Mouse (Mus musculus) C2C12 (cell line): Measurements from ENCODE around the gene Cox8a. TPM values are rescaled to one million over a fixed set of nuclear protein-coding genes. Genes with fewer than 3 reads are reported as not detected.

Source experiments
- H3K27me3 ChIP-seq: one replicate; pipeline ENCODE4 v1.6.1; 2011; ENCODE audit not compliant: control insufficient read depth, insufficient read depth, insufficient read length
- H3K36me3 ChIP-seq: one replicate; pipeline ENCODE4 v1.6.1; 2011; ENCODE audit not compliant: control insufficient read depth, insufficient read depth
- H3K4me3 ChIP-seq: one replicate; pipeline ENCODE4 v1.5.1; 2011; ENCODE audit warnings: mild to moderate bottlenecking, control low read depth; ENCODE audit not compliant: poor library complexity, insufficient read depth, severe bottlenecking
- H3K79me2 ChIP-seq: one replicate; pipeline ENCODE4 v1.6.1; 2011; ENCODE audit not compliant: control insufficient read depth, insufficient read depth
- H3K79me3 ChIP-seq: one replicate; pipeline ENCODE4 v1.6.1; 2011; ENCODE audit warnings: low read depth, control low read depth
- H3ac ChIP-seq: one replicate; pipeline ENCODE3; 2011; ENCODE audit warnings: low read depth; ENCODE audit not compliant: control insufficient read depth, insufficient read length
- CEBPB ChIP-seq: IDR thresholded peaks from one replicate; pipeline ENCODE4 v1.6.1; 2011; ENCODE audit warnings: low read depth, mild to moderate bottlenecking, control low read depth, moderate library complexity
- CTCF ChIP-seq: IDR thresholded peaks from one replicate; pipeline ENCODE4 v1.5.1; 2011; ENCODE audit not compliant: control insufficient read depth, insufficient read depth, insufficient read length
- FOSL1 ChIP-seq: IDR thresholded peaks from one replicate; pipeline ENCODE4 v1.8.0; 2011; ENCODE audit warnings: mild to moderate bottlenecking, low read length; ENCODE audit not compliant: poor library complexity, insufficient read depth, severe bottlenecking
- MAX ChIP-seq: IDR thresholded peaks from one replicate; pipeline ENCODE4 v1.6.1; 2011; ENCODE audit warnings: mild to moderate bottlenecking, control low read depth
- MYOD1 ChIP-seq: IDR thresholded peaks from one replicate; pipeline ENCODE4 v1.6.1; 2011; ENCODE audit warnings: low read depth; ENCODE audit not compliant: control insufficient read depth, insufficient read length
- MYOG ChIP-seq: IDR thresholded peaks from one replicate; pipeline ENCODE4 v1.6.1; 2011; ENCODE audit not compliant: control insufficient read depth, insufficient read length; ENCODE audit errors: extremely low read depth
- USF1 ChIP-seq: IDR thresholded peaks from one replicate; pipeline ENCODE4 v1.6.1; 2011; ENCODE audit warnings: low read depth, mild to moderate bottlenecking, control low read depth, moderate library complexity
- polyA plus RNA-seq: library from polyadenylated mRNA; unstranded; fragments of >200 nt; fragmentation: generic; extraction: Trizol; gene quantifications from one replicate; pipeline ENCODE4 v1.2.1, GENCODE M21; 2012; ENCODE audit warnings: missing spikeins

The Cox8a gene
- polyA plus RNA-seq, 1 experiment, result 960 TPM

GRCm38 (mm10) chr19:7182273-7182949 is 35.0 kb downstream of the Cox8a start:
- H3K27me3 ChIP-seq, result no peaks in the 10 kb centered on the region
- no peaks in the 10 kb centered on the region for H3K79me2 ChIP-seq
- H3K79me3 ChIP-seq, result no peaks in the 10 kb centered on the region
- H3K4me3 ChIP-seq, result no peak overlapping the region
- H3K36me3 ChIP-seq, result no peaks in the 10 kb centered on the region
- H3ac ChIP-seq, result no peak overlapping the region
- TF ChIP-seq MYOG, result no peak
- no peak for TF ChIP-seq CTCF
- no peak for TF ChIP-seq MYOD1
- TF ChIP-seq FOSL1, result no peak
- no peak for TF ChIP-seq MAX
- TF ChIP-seq USF1, result no peak
- no peak for TF ChIP-seq CEBPB

- H3ac ChIP-seq, result no peak overlapping the region
- no peak for TF ChIP-seq CEBPB
- no peak for TF ChIP-seq MAX
- no peak for TF ChIP-seq MYOD1
- no peaks in the 10 kb centered on the region for H3K27me3 ChIP-seq
- no peaks in the 10 kb centered on the region for H3K79me3 ChIP-seq
- no peaks in the 10 kb centered on the region for H3K79me2 ChIP-seq
- no peak overlapping the region for H3K4me3 ChIP-seq
- H3K36me3 ChIP-seq, result no peaks in the 10 kb centered on the region
Observed at GRCm38 (mm10) chr19:7181496-7181895, 35.9 kb downstream of the Cox8a start.

GRCm38 (mm10) chr19:7180756-7181405 is 36.5 kb downstream of the Cox8a start:
- H3K27me3 ChIP-seq, result no peaks in the 10 kb centered on the region
- H3K36me3 ChIP-seq, result no peaks in the 10 kb centered on the region
- H3K4me3 ChIP-seq, result no peak overlapping the region
- H3K79me2 ChIP-seq, result no peaks in the 10 kb centered on the region
- no peak overlapping the region for H3ac ChIP-seq
- TF ChIP-seq MYOG, result no peak
- TF ChIP-seq CTCF, result no peak
- TF ChIP-seq USF1, result no peak
- no peak for TF ChIP-seq CEBPB
- no peak for TF ChIP-seq FOSL1
- no peak for TF ChIP-seq MYOD1
- no peak for TF ChIP-seq MAX
- H3K79me3 ChIP-seq, result no peaks in the 10 kb centered on the region

- no peaks in the 10 kb centered on the region for H3K79me2 ChIP-seq
- no peaks in the 10 kb centered on the region for H3K36me3 ChIP-seq
- H3K4me3 ChIP-seq, result no peak overlapping the region
- H3K79me3 ChIP-seq, result no peaks in the 10 kb centered on the region
- H3ac ChIP-seq, result no peak overlapping the region
- no peak for TF ChIP-seq USF1
- TF ChIP-seq CEBPB, result no peak
- TF ChIP-seq FOSL1, result no peak
- TF ChIP-seq MAX, result no peak
- no peak for TF ChIP-seq CTCF
- no peak for TF ChIP-seq MYOD1
- no peak for TF ChIP-seq MYOG
- H3K27me3 ChIP-seq, result no peaks in the 10 kb centered on the region
Observed at GRCm38 (mm10) chr19:7178841-7179452, 38.5 kb downstream of the Cox8a start.

GRCm38 (mm10) chr19:7177804-7178511 is 39.5 kb downstream of the Cox8a start:
- TF ChIP-seq USF1, result no peak
- H3K27me3 ChIP-seq, result no peaks in the 10 kb centered on the region
- no peaks in the 10 kb centered on the region for H3K36me3 ChIP-seq

More at GRCm38 (mm10) chr19:7177804-7178511, 39.5 kb downstream of the Cox8a start:
- Histone ChIP-seq H3ac (no peak overlapping the region), H3K79me2 (no peaks in the 10 kb centered on the region), H3K4me3 (no peak overlapping the region), H3K79me3 (no peaks in the 10 kb centered on the region)
